In genomic region chr6:114434524-114434923, GRCm38 (mm10) we compare ENCODE assay signal across 30 mouse cellular contexts. TPM values are rescaled to one million over a fixed set of nuclear protein-coding genes. Genes with fewer than 3 reads are reported as not detected.
"Had no signal": no experiment of that assay in that cellular context is flagged by ENCODE, and none has a peak within 500 bp of the region (broad histone marks: within the 10 kb centered on the region; RNA-seq: fewer than 3 reads in every experiment).

No protein-coding gene starts in this region.

- DNase-seq: gastrocnemius, adult 2 months; gastrocnemius, postnatal 10 days; gastrocnemius, postnatal 25 days; heart, adult 2 months; heart, postnatal 14 days; heart, postnatal 36 days; kidney, adult 11 months; kidney, adult 2 months; kidney, adult 9 months; kidney, postnatal 14 days; kidney, postnatal 36 days; layer of hippocampus, adult 9-11 months; layer of hippocampus, postnatal 36 days; left cerebral cortex, postnatal 4 days had no signal

- H3K4me3 ChIP-seq: gastrocnemius, adult 2 months; heart, adult 2 months; heart, embryonic 13.5 days; heart, embryonic 15.5 days; kidney, embryonic 15.5 days; limb, embryonic 13.5 days; limb, embryonic 15.5 days; liver, embryonic 12.5 days had no signal

- H3K27me3 ChIP-seq: kidney, embryonic 15.5 days; limb, embryonic 15.5 days; liver, embryonic 12.5 days had no signal

- H3K36me3 ChIP-seq: heart, embryonic 13.5 days; heart, embryonic 15.5 days; kidney, embryonic 15.5 days; limb, embryonic 13.5 days; limb, embryonic 15.5 days; liver, embryonic 12.5 days had no signal

- H3K4me2 ChIP-seq: heart, embryonic 11.5 days; heart, embryonic 13.5 days; heart, embryonic 15.5 days; hindbrain, embryonic 14.5 days; kidney, embryonic 15.5 days; limb, embryonic 13.5 days; limb, embryonic 15.5 days; liver, embryonic 12.5 days had no signal

- H3K9ac ChIP-seq: heart, embryonic 13.5 days; heart, embryonic 15.5 days; hindbrain, embryonic 14.5 days; kidney, embryonic 15.5 days; limb, embryonic 13.5 days; limb, embryonic 15.5 days; liver, embryonic 12.5 days; liver, embryonic 14.5 days had no signal

- H3K4me1 ChIP-seq: heart, embryonic 15.5 days; liver, embryonic 12.5 days had no signal

- H3K27ac ChIP-seq: gastrocnemius, adult 2 months; heart, adult 2 months; heart, embryonic 13.5 days; heart, embryonic 15.5 days; hindbrain, embryonic 14.5 days; kidney, embryonic 15.5 days; kidney, postnatal 0 days; limb, embryonic 13.5 days; limb, embryonic 15.5 days; liver, embryonic 12.5 days; liver, embryonic 14.5 days had no signal

- ATAC-seq: hindbrain, embryonic 16.5 days; intestine, embryonic 16.5 days; liver, embryonic 12.5 days had no signal

- H3K9me3 ChIP-seq: heart, embryonic 15.5 days; limb, embryonic 15.5 days; liver, embryonic 12.5 days had no signal

RNA-seq across cellular contexts. Expression of gene Hrh1, which starts 36.8 kb away (rescaled TPM):
- total RNA-seq: granulocyte monocyte progenitor cell, adult 5-6 weeks; liver, adult 2 months had no signal
- polyA plus RNA-seq: heart, embryonic 11.5 days; heart, embryonic 13.5 days; heart, postnatal 0 days; limb, embryonic 11.5 days; liver, embryonic 12.5 days had no signal
